Mouse (Mus musculus): ENCODE measurements at regions not wholly inside any gene's neighbourhood (a gene's known extent, or its start where the extent isn't known, plus 50 kb on each side); places are given as distances from the start of the nearest gene placed in this dataset.
"Not testable (repeated sequence)": the region's sequence is repeated elsewhere in the genome, so short reads cannot be mapped to it uniquely, and the experiment has no call there.

DNA sequence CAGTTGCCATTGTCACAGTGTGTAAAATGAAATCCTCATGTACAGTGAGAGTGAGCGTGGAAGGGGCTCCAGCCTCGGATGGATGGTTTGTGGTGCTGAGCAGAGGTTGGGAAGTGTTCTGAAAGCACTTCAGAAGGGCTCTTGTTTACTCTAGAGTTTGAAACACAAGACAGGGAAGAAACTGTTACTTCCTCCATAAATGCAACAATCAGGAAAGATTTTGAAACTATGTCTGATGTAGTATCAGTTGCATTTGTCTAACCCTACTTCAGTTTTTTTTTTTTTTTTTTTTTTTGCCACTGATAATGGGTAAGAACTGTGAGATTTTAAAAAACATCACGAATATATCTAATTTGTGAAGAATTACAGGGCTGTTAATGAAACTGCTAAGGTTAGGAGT, 281.5 kb downstream of the Hace1 start:
- no peak for DNase-seq

DNA sequence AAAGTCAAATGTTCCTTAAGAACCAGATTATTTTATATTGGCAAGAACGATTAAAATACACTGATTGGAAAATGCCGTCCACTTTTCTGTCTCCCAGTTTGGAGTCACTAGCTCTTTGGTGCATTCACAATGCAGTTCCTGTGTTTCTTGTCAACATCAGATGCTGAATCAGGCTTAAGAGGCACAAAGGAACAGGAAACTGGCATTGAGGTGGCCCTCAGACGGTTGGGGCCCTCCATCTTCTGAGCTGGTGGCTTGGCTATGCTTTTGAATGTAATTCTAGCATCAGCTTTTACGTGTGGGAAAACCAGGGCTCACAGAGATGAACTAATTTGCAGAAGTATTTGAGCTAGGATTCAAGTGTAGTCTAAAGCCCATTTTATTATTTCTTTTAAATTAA, 282.3 kb downstream of the Hace1 start:
- no peak for DNase-seq

DNA sequence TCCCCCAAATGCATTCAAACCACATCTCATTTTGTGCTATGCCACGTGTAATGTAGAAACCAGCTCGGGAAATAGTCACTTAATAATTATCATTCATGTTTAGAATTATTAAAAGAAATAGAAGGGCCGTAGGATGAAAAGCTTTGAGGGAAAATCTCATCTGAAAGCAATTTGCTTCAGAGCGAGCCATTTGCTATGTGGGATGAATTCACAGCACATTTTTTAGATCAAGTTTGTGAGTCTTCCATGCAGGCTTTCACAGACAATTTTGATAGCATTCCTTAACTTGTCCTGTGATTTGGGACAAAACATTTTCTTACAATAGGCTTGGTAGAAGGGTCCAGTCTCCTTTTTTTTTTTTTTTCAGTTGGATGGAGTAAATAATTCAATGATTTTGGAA, 283.1 kb downstream of the Hace1 start:
- no peak for DNase-seq

DNA sequence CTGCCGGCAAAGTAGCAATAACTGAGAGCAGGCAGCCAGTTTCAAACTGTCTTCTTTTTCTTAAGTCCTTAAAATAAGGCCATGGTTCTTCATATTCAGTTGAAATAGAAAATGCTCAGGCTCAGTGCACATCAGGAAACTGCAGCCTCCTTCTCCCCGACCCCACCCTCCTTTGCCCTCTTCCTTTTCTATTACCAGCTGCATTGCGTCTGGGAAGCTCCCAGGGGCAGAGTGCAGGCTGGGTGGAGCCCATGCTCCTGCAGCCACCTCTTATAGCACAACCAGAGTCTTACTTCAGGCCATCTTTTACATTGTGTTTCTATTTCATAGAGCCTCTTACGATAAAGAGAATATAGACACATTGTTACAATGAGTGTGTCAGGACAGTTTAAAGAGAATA, 288.2 kb downstream of the Hace1 start:
- DNase-seq = no peak

DNA sequence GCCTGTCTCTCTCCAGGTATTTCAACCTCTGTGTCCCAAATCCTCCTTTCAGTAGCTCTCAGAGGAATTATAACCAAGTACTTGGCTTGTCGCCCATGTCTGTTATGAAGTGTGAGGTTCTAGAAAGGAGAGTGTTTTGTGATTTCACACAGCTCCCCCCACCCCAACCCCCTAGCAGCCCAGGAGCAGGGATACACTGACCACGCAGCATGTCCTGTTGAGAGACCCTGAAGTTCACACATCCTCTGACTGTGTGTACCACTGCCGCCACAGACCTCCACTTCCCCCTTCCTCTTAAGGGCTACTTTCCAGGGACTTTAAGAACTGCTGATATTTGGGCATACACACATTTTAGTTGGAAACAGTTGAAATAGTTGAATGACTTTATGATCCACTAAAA, 289.2 kb downstream of the Hace1 start:
- DNase-seq = no peak

DNA sequence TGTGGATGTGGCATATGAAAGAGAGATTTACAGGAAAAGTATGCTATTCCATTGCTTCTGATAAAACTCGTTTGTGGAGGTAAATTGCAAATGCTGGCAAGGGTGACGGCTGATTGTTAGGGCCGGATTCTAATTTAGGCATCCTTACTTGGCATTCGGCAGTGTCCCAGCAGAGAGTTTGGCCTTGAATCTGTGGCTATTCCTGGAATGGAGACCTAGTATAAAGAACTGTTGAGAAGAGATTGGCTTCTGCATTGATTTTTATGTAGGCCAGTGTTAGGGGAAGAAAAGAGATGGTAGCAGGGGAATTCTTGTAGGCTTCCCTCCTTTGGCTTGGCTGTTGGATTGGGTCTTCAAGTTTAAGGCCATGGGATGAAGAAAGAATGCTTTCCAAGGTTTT, 293.4 kb downstream of the Hace1 start:
- DNase-seq = no peak

DNA sequence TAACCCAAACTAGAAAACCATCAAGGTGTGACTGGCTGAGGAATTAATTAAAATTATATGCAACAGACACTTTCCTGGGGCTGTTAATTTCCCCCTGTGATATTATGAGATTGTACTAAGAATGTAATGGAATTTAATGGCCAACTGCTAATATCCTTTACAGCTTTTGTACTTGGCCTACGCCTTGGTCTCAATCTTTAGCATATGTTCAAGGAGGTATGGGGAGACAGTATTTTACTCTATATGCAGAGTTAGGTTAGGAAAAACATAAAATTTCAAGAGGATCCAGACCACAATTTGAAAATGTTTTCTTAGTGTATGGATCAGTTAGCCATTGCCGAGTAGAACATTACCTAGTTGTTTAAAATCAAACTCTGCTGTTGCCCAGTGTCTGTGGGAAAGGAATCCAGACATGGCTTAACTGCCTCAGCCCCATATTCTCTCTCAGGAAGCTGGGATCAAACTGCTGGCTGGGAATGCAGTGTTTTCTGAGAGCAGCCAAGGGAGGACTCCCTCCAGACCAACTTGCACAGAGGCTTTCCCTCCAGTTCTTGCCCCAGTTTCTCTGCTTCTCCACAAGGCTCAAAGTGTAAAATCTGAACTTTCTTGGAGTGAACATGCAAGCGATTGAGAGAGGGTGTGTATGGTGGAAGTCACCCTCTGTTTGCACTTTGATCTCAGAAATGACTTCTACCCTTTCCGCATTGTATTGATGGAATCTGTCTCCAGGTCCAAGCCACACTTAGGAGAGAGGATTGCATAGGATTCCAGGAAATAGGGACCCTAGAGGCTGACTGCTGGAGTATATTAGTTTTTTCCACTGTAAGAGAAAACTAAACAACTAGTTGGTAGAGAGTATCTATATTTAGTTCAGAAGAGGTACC, 294.6 kb downstream of the Hace1 start:
- no peak for DNase-seq

DNA sequence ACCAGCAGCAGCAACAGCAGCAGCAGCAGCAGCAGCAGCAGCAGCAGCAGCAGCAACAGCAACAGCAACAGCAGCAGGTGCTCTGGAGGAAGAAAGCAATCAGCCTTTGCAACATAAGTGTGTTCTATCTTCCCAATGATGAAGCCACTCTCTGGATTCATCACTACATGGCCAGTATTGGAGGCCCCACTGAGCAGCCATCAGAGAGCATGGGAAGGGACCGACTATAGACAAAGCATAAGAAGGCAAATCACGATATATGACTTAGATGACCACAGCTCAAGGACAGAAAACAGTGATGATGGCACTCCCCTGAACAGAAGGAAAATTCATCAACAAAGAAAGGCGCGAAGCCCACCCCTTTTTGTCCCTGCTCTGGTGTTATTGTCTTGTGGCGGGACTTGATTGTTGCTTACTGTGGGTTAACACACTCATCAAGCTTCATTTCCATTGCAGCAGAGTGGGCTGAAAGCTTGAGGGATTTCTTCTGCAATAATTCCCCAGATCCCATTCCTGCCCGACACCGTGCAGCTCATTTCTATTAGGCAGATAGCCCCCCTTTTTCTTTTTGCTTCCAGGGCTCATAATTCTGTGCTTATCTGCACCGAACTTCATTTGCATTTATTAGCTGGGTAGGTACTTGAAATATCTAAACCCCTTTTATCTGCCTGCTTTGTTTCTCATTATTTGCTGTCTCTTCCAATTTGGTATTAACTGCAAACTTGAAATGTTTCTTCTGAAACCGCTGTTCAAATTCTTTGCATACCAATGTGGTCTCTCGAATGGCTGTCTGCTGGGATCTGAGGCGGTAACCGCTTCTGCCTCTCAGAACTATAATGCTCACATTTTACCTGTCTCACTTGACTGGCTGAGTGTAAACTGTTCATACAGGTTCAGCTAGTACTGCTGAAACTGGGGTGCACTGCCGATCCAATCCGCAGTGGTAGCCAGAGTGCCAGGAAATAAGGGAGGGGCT, 296.5 kb downstream of the Hace1 start:
- no peak for DNase-seq

DNA sequence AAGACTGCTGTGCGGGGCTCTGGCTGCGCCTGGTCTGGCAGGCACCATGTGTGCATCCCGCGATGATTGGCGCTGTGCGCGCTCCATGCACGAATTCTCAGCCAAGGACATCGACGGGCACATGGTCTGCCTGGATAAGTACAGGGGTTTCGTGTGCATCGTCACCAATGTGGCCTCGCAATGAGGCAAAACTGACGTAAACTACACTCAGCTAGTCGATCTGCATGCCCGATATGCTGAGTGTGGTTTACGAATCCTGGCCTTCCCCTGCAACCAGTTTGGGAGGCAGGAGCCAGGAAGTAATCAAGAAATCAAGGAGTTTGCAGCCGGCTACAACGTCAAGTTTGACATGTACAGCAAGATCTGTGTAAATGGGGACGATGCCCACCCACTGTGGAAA, 297.7 kb downstream of the Hace1 start:
- DNase-seq = not testable (repeated sequence)

DNA sequence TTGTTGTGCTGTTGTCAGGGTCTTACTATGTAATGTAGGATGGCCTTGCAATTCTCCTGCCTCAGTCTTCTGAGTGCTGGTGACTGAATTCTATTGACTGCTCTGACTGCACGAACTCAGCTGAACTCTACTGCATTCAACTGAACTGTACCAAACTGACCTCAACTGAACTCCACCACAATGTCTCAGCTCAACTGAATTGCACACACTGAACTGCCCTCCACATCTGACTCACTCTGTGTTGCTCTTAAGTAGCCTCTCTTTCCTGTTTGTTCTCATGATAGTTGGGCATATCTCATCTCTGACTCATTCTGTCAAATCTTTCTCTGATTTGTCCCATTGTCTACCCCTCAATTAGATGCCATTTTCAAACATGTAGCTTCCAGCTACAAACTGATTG, 306.1 kb downstream of the Hace1 start:
- DNase-seq = no peak

DNA sequence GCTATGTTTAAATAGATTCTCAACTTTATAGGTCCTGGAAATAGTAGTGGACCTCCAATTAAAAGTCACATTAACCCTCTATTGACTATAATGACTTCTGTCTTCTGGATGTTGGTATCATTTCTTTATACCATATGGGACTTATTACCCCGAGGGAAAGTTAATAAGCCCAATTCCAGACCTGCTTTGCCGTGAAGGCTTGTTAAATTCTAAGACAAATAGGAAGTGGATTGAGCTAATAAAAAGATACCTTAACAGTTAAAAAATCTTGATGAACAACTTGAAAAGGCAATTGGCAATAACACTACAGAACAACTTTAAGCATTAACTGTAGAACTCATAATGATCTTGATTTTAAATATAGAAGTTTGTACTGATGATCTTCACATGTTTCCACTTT, 309.0 kb downstream of the Hace1 start:
- no peak for DNase-seq

DNA sequence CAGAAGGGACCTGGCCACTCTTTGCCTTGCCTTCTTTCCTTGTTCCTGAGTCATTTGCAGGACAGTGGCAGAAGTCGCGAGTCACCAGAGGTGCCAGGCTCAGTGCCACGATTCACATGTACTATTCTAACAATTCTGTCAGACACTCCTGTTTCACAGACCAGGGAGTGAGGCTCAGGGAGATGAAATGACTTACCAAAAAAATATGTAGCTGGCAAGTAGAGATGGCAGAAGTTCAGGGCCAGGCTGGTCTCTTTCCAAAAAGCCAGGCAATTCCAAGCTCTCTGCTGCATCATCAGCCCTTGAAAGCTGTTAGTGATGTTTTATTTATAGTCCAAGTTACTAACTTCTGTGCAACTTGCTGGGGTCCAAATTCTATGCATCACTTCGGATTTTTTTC, 311.2 kb downstream of the Hace1 start:
- DNase-seq = peak; percentile 70

DNA sequence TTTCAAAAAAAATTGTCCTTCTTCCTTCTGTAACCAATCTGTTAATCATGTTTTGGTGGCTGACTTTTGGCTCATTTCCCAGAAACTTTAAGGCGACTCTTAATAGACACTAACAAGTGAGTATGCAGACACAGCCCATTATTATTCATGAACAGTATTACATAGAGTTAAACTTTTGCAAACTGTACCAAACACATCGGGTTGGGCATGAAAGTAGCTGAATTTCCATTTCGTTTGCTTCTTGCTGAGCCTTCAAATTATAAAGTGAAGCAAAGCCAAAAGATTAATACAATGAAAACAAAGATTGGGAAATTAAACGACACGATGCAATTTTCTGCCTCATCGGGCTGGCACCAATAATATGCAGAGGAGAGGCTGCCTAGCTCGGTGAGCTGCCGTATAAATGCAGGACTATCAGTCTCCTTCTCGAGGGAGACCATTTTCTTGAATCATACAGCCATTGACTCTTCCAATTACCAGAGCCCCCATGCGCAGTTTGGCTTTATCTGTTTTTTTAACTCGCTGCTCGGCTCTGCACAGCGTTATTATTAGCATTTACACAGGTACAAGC, 311.8 kb downstream of the Hace1 start:
- no peak for DNase-seq

DNA sequence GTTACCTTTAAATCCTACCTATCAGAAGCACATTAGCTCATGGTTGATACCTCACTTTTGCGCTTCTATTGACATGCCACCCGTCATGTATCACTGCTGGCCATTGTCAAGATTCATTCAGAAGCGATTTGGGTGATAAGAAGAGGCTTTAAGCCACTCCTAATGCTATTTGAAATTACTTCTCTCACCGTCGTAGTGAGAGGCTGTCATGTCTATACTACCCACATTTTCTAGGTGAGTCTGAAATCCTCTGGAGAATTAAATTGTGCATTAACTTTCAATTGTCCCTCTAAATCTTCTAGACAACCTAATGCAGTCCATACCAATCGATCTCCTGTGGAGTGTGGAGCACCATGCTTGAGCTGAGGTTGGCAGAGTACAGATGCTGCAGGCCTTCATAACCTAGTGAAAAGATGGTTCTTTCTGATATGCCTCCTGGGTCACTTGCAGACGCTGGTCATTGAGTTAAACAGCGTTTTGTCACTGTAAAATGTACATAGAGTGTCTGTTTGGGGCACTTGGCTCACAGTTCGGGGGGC, 312.5 kb downstream of the Hace1 start:
- no peak for DNase-seq

DNA sequence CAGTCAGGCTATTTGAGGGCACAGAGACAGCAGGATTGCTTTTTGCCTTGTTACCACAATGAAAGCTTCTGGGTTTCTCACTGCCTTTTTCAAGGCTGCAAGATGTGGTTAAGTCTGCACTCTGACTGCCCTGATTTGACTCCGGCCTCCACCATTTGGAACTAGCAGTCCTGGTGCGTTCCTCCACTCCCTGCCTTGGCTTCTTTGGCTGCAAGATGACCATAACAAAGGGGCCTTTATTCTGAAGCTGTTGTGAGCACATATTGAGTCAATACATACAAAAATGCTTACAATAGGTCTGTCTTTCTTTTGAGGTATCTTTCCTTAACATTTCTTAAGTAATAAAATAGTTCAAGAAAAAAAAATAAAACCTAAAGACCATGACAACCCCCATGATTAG, 314.8 kb downstream of the Hace1 start:
- DNase-seq = no peak

DNA sequence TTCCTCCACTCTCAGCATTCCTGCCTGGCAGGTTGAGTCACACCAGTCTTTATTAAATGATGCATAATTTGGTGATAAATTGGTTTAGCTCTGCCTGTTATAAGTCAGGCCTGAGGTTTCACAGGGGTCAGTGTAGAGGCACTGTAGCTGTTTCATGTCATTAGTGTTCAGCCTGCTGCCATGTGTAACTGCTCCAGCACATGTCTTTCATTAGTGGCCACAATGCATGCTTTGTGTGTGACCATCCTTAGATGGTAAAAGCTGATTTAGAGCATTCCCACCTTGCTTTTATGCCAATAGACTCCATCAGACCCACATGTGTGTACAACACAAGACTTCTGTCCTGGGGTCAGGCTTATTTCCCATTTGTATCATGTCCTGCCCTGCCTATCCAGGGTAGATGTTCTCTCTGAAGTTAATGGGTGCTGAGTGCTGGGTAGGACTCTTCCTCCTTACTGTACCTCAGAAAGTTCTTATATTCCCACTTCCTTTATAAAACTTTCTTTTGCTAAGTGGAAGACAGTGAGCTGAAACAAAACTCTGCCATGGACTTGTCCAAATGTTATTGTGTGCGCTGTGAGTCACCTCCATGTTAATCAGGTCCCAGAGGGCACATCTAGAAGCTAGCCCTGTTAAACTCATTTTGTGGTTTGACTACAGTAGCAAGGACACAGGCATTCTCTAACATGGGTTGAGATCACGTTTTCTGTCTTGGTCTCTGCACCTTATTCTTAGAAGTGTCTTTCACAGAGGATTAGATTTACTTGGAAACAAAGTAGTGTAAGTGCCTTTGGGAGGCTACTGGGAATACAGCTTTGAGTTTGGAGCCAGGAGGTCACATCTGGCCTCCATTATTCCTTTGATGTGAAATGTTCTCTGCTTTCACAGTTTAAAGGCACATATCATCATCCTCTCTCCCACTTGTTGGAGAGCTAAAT, 316.5 kb downstream of the Hace1 start:
- DNase-seq = no peak

DNA sequence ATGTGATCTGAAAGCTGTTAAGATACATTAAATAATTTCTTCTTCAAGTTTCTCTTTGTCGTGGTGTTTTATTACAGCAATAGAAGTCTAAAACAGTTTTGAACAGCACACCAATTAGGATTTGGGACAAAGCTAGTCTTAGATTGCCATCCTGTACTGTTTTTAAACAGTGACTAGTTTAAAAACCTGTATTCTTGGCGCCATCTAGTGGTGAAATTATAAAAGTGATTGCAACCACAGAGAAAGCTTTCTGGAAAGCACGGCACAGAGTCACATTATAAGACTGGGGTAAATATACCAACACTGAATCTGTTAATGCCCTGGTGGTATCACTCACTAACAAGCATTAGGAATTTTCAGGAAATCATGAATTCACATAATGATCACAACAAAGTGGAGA, 339.3 kb downstream of the Hace1 start:
- DNase-seq = no peak

DNA sequence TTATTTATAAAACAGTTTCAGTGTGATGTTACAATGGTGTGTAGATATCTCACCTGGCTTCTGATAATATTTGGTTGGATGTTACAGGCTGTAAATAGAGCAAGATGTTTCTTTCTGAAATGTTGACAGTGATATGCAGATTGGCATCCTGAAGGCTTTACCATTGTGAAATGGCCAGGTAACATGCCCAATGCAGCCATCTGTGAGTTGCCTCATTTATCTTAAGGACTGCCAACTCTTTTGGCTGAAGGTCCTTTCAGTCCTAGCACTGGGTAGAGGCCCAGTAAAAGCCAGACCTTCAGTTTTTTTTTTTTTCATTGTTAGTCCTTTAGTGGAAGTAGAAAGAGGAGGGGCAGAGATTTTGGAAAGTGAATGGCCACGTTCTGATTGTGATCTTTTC, 348.1 kb downstream of the Hace1 start:
- DNase-seq = no peak

DNA sequence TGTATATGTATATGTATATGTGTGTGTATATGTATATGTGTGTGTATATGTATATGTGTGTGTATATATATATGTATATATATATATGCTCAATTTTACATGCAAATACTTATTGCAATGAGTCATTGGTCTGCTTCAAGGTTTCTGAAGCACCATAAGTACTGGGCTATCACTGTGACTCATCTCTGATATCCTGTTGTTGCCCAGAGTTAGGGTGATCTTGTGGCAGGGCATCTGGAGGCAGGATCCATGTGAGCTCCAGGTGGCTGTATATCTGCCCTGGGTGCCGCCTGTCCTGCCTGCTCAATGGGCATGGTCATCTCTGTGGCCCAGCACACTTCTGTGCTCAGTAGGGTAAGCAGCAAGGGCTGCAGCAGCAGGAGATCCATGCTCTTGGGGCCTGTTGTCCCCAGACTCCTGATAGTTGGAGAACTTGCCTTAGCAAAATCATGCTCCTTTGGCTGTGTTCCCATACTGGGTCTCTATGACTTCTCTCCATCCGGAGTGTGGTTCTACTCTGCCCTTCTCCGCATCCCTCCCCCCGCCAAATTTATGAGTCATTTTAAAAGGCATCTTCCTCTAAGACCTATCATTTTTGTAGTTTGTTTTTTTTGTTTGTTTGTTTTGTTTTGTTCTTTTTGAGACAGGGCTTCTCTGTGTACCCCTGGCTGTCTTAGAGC, 356.1 kb downstream of the Hace1 start:
- DNase-seq = no peak

DNA sequence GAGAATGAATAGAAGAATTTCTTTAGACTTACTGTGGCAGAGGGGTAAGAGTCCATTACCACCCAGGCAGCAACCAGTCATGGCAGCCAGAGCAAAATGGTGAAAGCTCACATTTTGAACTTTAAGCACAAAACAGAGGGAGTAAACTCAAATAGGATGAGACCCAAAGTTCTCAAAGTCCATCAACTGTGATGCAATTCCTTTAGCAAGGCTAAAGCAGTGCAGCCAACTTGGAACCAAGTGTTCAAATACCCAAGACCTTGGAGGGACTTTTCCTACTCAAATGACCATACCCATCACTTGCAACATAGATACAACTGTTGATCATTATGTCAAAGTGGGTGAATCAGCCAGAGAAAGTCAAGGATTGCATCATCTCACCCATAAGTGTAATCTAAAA, 380.1 kb downstream of the Hace1 start:
- DNase-seq = peak; percentile 9

DNA sequence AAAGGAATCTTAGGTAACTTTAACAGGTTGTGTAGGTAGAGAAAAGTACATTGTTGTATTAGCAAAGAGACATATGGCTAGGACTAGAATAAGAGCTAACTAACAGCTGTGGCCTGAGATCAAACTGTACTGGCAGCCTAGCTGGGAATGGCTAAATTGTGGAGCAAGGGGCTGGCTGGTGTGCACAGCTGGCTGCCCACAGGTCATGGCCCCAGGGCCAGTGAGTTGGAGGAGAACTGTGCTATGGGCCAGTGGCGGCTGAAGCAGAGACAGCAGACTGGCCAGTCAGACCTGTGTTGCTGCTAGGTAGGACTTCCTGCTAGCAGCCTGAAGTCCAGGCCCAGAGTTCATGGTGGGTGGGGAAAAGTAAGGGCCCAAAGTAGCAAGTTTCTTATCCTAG, 394.6 kb downstream of the Hace1 start:
- no peak for DNase-seq

Measured in adrenal gland, postnatal 14 days (tissue).